Mouse (Mus musculus): ENCODE data around the gene Ptma.
A peak's percentile ranks its signal among the peaks of the same experiment; 100 is the strongest.

- TF ChIP-seq CTCF (IDR thresholded peaks at IDR 0.05; ENCODE audit: borderline replicate concordance, insufficient read depth, low read depth, low read length), result peak; percentile 43; the same call in 1 of the 2 replicates
- peak; percentile 70 for TF ChIP-seq POLR2A (IDR thresholded peaks at IDR 0.05; ENCODE audit: borderline replicate concordance, insufficient read depth, low read length)
Observed at GRCm38 (mm10) chr1:86503906-86504696, 22.4 kb upstream of the Ptma start.

Data from cerebellum, adult 2 months (tissue).